Mouse (Mus musculus) layer of hippocampus, adult 11-12 months (tissue): ENCODE data around the gene Sema3c.
A peak's percentile ranks its signal among the peaks of the same experiment; 100 is the strongest.

Experiments
- DNase-seq: peaks from one replicate; pipeline ENCODE4 v3.0.0; 2022; ENCODE audit warnings: low spot score

Gene Sema3c

DNA sequence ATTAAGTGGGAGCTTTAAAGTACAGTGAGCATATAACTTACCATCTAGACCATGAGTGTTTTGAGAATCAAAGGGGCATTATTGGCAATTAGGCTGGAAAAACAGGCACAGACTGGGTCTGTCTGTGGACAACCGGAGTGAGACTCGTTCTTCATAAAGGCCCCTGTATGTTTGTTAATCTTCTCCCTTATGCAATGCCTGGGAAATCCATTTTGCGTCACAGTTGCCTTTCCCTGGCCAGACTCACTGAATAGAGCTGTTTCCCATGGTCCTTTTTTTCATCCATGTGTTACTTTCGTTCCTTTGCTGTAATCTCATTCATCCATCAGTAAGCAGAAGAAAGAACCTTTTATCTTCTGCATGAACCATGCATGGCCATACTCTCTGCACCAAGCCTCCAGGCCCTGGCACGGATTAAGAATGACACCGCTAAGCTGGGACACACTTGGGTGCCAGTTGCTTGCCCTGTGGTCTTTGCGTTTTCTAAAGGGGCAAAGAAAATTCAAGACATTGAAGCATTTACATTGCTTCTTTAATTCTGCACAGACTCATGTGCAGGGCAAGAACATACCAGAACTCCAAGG, 73.7 kb downstream of the Sema3c start:
- DNase-seq, result no peak

DNA sequence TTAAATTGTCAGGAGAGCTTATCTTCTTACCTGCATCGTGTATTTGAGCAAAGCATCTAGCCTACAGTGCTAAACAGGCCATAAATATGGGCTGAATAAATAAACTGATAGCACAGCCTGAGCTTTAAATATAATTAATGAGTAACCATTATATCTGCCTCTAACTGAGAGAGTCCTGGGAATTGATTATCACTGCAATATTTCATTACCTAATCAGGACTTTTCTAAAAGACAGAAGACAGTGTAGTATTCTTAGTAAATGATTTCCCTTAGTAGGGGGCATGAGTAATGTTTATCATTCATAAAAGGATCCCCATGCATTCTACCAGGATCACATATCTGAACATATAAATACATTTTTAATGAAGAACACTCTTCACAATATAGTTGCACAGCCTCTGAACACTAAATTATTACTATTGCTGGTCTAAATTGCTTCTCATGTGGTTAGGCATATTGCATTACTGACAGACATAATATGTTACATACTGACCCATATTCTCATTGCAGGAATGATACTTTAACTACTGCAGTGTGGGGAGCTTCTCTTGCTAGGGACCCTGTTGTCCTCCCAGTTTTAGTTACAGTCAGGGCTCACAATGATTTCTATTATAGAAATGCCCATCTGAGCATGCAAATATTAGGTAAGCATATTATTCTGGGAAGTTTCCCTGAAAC, 74.9 kb downstream of the Sema3c start:
- no peak for DNase-seq

DNA sequence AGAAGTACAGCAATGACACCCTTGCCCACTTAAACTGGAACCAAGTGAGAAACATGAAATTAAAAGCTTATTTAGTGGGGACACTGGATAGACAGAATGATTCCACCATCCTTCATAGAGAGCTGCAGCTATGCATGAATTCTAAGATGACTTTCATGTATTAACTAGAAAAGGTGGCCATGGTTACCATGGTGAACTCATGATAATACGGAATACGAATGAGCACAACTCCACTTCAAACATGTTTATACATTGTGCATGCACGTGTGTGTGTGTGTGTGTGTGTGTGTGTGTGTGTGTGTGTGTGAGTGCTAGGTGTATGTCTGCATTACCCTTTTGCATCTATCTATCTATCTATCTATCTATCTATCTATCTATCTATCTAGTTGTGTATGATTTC, 87.1 kb downstream of the Sema3c start:
- DNase-seq, result no peak

DNA sequence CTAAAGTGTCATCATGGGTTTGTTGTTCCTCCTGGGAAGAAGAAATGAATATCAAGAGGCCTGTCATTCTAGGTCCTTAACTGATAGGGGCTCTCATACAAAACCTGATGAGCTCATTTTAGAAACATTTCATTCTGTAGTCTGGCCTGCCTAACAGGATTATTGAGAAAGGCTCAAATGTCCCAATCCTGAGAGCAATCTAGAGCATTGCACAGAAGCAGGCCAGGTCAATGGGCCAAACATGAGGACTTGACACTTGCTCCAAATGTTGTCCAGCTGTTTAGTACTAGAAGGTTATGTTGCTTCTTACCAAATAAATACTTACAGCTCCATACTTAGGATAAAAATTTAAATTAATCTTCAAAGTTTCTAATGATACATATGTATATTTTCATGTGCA, 97.3 kb downstream of the Sema3c start:
- no peak for DNase-seq

DNA sequence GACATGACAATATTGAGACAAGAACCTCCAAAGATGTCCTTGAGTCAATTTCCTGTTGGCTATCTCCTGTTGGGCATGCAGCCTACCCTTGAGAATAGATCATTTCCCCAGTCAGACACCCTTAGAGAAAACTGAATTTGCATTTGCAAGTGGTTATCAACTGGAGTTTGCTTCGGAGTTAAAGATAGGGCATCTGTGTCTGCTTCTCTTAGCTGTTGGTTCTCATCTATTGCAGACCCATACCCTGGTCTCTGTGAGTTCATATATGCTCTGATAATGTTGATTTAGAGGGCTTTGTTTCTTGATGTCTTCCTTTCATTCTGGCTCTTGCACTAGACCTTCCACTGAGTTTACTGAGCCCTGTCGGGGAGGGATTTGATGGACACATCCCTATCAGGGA, 106.8 kb downstream of the Sema3c start:
- no peak for DNase-seq

DNA sequence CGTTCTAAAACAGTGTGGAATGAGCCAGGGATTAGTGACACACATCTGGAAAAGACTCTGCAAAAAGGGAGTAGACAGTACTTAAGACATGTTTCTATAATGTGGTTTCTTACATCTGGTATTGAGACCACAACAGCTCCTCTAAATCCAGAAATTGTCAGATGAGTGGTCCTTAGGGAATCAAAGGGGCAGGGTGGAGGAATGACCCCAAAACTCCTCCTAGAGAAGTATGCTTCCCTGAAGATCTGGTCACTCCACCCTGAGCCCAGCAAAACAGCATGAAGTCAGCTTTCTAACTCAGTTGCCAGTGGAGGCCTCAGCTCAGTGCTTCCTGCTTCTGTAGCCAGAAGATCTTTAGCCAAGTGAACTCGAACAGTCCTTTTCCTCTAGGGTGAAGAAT, 115.0 kb downstream of the Sema3c start:
- no peak for DNase-seq

DNA sequence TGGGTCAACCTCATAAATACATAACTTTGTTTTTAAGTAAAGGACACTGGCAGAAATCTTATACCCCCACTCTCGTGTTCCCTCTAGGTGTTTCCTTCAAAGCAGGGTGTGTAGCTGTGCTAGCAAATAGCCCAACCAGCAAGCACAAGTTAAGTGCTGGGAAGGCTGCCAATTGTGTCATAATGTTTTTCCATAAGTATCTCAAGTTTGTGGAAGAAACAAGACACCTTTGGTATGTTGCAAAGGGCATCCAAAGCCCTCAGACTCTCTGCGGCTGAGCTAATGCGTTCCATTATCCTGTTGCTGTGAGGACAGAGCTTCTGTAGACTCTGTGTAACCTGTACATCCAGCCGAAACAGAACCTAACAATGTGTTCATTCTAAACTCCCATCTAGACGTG, 115.5 kb downstream of the Sema3c start:
- DNase-seq, result no peak

DNA sequence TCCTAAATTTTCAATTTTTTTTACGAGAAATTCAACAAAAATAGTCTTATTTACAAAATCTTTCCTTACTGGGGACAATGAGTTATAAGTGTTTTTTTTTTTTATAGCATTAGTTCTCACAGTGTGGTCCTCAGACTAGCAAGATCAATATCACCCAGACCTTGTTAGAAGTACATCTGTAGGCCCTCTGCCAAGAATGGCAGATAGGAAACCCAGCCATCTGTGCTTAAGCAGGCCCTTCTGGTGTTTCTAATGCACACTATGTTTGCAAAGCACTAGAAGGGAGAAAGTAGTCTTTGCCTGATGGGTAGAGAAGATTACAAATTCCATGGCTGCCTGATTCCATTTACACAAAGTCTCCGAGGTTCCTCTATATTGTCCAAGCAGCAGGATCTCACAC, 121.3 kb downstream of the Sema3c start:
- peak; percentile 8 for DNase-seq

DNA sequence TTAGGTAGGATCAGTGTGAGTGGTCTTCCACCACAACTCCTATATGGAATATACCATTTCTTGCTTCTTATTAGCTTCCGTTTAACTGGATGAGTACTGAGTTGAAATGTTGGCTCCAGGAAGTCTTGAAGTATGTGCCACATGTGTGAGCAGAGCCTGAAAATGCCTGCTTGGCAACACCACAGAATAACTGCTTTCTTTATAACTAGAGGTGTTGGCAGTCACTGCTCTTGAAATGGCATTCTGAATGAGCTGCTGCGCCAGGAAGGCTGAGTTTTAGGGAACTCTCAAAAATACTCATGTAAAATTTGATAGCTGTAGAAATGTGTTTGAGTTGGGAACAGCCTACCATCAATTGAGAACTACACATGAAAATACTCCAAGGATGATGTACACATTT, 124.8 kb downstream of the Sema3c start:
- no peak for DNase-seq

DNA sequence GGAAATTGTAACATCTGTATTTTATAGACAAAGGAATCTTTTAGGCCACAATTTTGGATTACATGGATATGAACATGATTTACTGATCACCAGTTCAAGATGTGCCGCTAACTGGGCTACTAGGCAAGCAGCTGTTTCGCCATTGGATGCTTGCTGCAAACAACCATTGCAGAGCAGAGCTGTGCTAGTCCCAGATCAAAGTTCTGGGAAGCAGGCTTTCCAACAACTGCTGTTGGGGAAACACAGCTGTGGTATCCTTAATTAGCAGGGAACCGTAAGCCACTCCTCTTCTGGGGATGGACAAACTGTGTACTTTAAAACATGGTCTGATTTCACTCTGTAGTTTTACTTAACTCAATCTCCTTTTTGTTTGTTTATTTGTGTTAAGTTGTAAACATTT, 130.1 kb downstream of the Sema3c start:
- DNase-seq, result no peak

DNA sequence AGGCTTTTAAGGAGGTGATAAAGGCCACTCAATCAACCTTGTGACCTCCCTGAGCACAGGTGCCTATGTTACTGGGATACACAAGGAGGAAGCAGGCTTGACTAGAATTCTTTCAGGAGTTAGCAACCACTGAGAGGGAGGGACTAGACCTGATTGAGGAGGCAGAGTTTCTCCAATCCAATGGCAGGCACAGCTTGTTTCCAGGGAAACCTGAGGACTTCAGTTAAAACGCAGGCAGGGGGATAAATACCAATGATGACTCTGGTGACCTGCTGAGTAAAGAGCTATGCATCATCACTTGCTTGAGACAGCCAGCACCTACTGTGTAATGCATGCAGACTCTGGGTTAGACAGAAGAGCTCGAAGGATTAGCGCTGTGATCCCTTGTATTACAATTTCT, 133.0 kb downstream of the Sema3c start:
- DNase-seq, result no peak

DNA sequence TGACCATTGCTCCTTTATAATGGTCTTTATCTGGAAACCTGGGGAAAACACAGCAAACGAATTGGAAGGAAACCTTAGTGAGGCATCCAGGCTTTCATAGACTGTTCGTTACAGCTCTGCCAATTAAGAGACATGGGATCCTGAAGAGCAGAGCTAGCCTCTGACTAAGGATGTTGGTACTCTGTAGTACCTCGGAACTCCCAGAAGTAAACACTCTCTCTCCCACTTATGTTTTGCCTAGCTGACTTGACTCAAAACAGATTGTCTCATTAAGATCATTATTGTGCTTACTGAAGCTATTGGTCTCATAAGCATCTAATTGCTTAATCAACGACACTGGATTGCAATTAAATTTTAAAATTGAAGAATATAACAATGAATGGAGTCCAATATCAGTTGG, 138.3 kb downstream of the Sema3c start:
- DNase-seq, result no peak

DNA sequence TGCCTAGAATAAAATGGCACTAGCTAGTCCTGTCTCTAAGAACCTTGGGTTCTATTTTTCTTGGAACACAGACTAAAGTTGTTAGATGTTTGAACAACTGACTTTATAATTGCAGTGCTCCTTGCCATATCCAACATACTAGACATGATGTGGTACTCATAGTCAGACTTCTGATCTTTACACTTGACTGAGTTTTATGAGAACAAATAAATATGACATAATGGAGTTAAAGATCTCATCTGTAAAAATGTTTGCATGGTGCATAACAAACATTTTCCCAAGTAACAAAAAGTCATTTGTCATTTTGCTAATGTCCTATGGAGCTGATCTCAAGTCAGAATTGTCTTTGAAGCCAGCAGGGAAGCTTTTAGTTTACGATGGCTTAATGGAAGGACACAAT, 141.1 kb downstream of the Sema3c start:
- no peak for DNase-seq

DNA sequence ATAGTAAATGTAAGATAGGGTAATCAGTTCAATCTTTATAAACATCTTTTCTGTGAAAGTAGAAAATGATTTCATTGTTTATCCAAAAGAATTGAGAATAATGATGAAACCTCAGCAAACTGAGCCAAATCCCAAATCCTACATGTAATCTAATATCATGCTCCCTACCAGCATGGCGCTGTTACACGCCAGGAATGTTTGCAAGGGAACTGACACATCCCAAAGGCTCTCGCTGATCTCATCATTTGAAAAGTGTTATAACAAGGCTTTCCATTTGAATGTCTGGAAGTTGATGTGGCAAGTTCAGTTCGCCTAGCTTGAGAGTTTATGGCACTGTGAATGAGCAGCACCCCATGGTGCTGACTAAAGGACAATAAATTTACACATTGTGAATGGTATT, 145.9 kb downstream of the Sema3c start:
- no peak for DNase-seq

DNA sequence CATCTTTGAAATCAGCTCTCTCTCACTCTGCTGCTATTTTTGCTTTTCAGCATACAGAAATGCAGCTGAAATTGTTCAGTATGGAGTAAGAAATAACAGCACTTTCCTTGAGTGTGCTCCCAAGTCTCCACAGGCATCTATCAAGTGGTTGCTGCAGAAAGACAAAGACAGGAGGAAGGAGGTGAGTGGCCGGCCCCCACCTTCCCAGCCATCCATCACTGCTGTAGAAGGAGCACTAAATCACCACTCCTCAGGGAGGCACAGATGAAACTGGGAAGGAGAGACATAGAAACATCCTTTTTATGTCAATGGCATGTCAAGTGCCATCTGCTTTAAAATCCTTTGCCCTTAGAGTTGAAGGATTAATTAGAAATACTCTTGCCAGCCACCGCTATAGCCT, 149.9 kb downstream of the Sema3c start:
- no peak for DNase-seq

DNA sequence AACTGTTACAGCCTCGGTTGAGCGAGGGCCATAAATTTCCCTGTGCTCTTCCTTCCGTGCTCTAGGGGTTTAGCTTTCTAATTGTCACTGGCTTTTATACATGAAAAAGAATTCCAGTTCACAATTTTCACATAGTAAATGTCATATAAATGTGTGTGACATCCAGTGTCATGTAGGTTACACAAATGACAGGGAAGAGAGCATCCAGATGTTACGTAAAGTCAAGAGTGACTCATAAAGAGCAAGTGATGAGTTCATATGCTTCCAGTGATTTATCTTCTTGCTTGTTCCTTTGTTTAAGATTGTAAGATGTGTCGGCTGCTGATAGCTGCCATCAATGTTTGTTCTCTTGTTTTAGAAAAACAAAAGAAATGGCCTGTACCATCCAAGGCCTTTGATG, 154.0 kb downstream of the Sema3c start:
- no peak for DNase-seq

DNA sequence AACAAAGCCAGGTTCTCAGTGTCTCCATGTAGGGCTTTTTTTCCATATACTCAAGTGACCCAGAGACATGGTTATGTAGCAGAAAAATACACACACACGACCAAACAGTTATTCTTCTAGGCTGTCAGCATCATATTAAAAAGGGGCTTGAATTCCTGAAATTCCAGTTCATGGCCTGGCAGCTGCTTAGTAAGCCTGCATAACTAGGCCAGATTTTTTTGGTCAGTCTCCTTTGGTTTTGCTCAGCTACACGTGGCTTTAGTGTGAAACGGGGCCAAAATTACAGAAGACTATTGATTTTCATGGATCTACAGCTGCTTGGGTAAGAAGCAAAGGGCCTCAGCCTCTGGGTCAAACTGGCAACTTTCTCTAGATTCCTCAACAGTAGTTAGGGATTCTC, 165.7 kb downstream of the Sema3c start:
- DNase-seq, result no peak

DNA sequence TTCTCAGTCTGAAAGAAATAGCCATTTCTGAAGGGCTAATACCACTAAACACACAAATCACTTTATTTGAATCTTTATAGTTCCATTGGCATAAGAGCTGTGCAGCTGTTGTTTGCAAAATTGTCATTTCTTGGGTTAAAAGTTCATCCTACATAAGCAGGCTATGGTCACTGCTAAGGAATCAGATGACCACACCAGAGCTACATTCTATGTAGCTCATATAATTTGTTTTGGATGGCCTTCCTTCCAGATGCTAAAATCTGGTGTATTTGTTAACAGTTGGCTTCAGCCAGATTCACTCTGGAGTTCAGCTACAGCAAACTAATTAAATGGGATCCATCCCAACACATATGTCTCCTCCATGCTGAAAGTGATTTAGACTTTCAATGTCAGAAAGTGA, 172.4 kb downstream of the Sema3c start:
- no peak for DNase-seq

DNA sequence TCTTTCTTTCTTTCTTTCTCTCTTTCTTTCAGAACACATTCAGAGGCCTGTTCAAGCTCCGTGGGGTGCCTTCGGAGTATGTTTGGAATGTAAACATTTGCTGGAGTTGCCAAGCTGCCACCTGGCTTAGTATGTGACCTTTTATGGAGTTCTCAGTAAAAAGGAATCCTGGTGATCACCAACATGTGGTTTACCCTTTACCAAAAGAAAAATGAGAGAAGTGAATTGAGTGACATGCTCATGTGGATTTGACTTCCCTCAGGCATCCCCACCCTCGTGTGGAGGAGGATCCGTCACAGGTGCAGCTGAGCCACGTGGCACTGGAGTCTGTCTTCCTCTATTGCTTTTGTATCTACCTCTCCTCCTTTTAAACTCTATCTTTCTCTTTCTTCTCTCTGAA, 173.1 kb downstream of the Sema3c start:
- DNase-seq, result no peak

DNA sequence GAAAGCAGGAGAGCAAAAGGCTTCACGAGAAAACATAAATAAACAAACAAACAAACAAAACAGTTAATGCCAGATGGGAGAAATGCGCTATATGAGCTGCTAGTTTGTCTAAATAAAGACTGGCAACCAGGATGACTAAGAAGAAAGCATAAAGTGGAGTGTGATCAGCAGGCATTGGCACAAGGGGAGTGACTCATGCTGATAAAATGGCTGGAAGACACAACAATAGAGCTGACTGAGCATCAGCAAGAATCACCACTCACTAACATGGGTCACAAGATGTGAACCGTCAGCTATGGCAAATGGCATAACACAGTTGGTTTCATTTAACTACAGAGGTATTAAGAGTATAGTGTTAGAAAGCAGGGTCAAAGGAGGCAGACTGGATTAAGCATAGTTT, 174.2 kb downstream of the Sema3c start:
- no peak for DNase-seq

DNA sequence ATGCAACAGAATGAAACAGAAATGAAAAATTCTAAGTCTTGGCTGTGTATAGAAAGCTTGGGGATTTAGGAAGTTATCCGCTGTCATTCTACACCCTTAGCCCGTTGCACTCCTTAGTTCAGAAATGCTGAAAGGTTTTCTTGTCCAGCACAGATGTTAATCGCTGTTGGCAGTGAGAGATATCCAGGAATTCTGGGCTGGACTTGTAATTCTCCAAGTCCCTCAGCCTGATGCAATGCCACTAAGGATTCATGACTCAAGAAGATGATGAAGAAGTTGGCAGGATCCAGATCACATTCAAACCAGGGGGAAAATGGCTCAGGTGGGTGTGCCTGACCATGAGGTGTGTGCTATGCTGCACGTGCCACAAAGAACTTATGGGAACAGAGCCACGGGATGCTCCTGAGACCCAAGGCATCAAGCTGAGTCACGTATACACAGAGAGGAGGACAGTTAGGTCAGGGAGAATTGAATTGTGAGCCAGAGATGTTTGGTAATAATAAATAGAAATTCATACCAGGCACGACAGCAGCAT, 179.5 kb downstream of the Sema3c start:
- DNase-seq, result no peak

DNA sequence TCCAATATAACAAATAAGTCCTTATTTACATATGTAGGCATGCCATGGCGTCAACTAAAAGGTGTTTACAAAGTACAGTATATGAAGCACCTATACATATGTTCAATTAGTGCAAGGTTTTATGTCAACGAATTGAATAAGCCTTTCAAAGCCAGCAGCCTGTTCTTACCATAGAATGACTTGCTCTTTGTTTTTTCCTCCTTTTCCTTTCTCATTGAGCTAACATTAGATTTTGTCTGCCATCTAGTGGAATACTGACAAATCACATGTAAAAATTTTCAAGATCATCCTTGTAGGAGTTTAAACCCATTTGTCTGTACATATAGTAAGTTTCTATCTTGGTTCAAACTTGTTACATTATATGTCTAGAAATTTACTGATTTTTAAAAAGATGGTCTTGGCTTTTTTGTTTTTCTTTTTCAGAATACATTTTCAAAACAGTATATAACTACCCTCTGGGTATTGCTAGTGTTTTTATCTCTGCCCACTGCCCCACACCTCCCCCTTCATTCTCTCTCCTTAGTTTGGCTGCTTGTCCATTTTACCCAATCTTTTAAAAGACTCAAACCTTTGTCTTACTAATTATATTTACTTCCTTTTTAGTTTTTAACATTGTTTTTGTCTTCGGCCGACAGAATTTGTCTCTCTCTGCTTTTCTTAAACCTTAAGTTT, 192.1 kb downstream of the Sema3c start:
- no peak for DNase-seq

DNA sequence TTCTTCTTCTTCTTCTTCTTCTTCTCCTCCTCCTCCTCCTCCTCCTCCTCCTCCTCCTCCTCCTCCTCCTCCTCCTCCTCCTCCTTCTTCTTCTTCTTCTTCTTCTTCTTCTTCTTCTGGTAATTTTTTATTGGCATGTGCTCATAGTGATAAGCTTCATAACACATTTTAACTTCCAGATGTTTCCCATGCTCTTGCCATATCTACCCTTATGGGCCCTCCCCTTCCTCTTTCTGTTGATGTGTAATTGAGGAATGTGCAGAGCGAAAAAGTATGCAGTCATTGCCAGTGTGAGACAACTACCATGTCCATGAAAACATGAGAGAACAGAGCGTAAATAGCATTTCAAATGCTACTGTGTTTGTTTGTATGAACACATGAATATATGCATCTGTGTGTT, 196.2 kb downstream of the Sema3c start:
- no peak for DNase-seq

DNA sequence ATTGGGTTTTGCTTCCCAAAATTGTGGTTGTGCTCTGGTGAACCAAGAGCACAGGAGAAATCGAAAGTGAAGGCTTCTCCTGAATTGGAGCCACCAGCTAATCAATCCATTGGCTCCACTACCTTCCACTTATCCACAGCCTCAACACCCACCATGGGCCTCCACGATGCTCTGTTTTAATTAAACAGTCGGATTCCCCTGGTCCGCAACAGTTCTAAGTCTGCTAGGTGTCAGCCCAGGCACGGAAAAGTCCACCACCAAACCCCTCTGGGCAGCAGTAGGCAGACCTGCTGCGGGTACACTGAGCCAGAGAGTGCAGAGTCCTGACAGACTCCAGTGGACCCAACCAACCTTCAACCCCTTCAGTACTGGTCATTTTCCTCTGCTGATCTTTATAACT, 202.5 kb downstream of the Sema3c start:
- DNase-seq, result peak; percentile 8
